Mouse (Mus musculus) layer of hippocampus, adult 11-12 months (tissue): ENCODE measurements around the gene Slc46a1.
A peak's percentile ranks its signal among the peaks of the same experiment; 100 is the strongest.

Experiments
- DNase-seq: peaks from one replicate; pipeline ENCODE4 v3.0.0; 2022; ENCODE audit warnings: low spot score

The Slc46a1 gene

GRCm38 (mm10) chr11:78465568-78466180 lies at the start of gene Slc46a1:
Gene Slc46a1 (plus strand): TSS chr11:78465697.
- peak; percentile 79 for DNase-seq

DNA sequence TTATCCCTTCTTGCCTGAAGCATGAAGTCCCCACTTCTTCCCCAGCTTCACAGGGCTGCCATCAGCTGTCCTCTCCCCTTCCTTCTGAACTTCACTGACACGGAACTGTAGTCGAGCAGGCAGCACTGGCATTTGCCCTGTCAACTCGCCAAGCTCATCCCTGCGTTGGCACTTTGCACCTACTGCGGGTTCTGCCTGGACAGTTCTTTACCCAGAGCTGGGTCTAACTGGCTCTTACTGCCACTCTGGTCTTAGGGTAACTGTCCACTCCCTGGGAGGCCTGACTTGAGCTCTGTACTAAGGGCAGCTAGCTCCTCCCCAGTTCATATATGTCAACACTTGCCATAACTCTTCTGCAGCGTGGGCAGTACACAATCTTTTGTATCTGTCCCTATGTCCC lies 48.6 kb upstream of the Slc46a1 start:
- no peak for DNase-seq

DNA sequence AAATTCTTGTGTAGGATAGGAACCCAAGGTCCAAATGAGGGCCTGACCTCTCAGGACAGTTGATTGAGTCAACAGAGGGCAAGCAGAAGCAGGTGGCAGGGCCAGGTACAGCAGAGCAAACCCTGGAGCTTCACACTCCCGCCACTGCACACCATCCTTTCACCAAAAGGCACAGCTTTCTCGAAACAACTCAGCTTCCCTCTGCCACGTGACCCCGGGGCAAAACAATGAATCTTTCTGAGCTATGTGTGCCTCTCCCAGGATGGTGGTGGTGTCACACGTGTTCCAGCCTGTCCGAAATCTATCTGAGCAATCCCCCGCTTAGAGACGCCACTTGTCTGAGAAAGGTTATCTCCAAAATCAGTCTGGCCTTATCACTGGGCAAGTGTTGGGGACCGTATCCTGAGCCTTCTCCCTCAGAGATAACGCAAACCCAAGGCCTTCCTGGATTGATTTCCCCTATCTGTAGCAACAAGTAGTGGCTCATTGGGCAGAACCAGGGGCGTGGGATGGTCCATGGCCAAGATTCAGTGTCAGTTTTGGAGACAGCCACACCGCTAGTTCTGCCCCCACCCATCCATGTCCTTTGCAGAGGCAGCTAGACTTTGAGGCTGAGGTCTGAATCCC lies 45.1 kb upstream of the Slc46a1 start:
- DNase-seq, result no peak

DNA sequence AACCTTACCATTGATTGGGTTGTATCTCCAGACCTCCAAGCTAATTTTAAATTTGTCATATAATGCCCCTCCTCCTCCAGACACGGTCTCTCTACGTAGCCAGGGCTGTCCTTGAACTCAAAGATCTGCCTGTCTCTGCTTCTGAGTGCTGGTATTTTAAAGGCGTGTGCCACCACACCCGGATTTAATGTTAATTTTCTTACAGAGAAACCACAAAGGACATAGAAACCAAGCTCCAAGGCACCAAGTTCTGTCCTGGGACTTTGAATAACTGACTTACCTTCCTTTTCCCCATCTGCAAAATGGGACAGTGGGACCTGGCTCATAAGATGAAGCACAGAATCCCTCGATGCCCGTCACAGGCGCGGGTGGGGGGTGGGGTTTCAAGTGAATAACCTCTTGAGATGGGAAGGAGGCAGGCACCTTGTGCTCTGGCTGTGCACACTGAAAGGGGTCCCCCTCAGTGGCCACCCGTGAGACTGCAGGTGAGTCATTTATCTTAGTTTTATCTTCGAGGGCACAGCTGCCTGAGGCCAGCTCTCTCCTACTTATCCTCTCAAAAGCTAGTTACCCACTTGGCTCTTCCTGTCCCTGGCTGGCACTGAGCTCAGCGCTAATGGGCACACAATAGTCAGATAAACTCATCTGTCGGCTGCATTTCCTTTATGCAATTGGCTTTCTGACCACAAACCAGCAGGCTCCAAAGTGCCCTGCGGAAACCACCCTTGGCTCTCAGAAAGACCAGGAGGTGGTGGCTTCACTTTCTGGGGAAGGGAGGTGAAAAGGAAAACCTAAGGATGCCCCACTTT lies 44.1 kb upstream of the Slc46a1 start:
- DNase-seq, result no peak

- no peak for DNase-seq
Measured at GRCm38 (mm10) chr11:78422055-78422819, 43.3 kb upstream of the Slc46a1 start, which contains the start of gene Slc13a2. Gene Slc13a2 (minus strand): TSS chr11:78422217.

GRCm38 (mm10) chr11:78424352-78424751 lies 41.1 kb upstream of the Slc46a1 start:
- peak; percentile 28 for DNase-seq

DNA sequence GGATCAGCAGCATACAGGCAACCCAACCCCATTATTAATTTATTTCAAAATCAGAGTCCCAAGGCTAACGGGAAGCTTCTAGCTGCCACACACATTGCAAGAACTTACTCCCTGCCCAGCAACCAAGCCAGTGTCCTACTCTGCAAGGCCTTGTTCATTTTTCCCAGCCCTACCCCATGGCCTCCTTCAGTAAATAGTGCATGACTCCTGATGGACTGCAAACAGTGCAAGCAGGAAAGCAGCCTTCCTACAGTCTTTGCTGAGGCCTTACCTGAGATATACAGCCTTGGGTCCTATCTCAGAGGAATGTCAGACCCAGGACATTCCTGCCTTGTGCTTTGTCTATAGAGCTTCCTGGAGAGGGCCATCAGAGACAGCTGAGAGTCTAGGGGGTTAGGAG lies 39.9 kb upstream of the Slc46a1 start:
- no peak for DNase-seq

- DNase-seq, result no peak
Measured at GRCm38 (mm10) chr11:78427655-78428054, 37.8 kb upstream of the Slc46a1 start.

- no peak for DNase-seq
Measured at GRCm38 (mm10) chr11:78428309-78428708, 37.2 kb upstream of the Slc46a1 start.

- DNase-seq, result no peak
Measured at GRCm38 (mm10) chr11:78430195-78430878, 35.2 kb upstream of the Slc46a1 start.

DNA sequence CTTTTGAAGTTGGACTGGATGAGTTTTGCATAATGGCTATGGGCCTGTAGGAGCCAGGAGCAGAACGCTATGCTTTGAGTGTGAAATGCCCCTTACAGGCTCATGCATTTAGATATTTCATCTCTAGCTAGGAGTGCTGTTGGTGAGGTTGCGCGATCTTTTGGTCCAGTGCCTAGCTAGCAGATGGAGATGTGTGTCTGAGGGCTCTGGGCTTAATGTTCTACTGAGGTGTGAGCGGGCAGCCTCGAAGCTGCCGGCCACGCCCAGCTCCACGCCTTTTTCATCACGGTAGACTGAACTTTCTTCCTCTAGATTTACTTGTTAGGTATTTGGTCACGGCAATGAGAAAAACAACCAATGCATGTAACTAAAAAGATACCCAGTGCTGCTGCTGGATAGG lies 34.3 kb upstream of the Slc46a1 start:
- DNase-seq, result no peak

DNA sequence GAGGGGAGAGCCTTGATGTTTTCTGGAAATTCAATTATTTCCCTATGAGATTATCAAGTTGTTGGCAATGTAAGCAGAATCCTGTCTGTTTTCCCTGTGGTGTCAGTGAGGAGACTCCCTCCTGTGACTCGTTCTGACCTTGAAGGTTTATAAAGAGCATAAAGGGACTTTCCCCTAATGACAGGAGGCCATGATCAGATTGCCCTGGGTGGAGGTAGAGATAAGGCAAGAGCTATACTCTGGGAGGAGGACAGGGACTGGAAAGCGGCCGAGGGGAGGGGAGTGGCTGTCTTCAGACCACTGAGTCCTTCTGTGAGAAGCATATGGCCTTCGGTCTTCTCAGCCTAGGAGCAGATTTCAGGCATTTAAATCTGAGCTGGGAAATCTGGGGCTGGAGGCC lies 31.4 kb upstream of the Slc46a1 start:
- no peak for DNase-seq

- no peak for DNase-seq
Measured at GRCm38 (mm10) chr11:78435776-78436349, 29.6 kb upstream of the Slc46a1 start.

DNA sequence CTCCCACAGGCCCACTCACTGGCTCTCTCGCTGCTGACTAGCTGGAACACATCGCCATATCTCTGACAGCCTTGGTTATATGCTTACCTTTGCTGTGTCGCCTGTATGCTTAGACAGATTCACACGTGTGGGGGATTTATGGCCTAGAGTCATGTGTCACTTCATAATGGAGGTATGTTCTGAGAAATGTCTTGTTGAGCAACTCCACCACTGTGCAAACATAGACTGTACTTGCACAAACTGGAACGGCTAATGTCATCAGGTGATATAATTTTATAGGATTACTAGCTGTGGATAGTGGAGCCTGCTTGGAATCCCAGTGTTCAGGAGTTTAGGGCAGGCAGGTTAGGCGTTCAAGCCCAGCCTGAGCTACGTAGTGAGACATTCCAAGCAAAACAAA lies 28.3 kb upstream of the Slc46a1 start:
- no peak for DNase-seq

GRCm38 (mm10) chr11:78438399-78438930 lies 27.0 kb upstream of the Slc46a1 start:
- DNase-seq, result no peak

DNA sequence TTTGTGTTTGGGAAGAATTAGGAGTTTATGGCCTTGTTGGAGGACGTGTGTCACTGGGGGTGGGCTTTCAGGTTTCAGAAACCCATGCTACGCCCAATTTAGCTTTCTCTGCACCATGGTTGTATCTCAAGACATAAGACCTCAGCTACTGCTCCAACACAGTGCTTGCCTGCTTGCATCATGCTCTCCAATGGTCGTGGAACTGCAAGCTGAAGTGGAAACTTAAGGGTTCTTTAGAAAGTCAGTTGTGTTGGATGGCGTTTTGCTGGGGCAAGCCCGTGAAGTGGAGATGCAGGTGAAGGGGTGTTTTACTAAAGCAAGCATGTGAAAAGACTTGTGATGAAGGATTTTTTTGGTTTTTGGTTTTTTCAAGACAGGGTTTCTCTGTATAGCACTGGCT lies 22.4 kb upstream of the Slc46a1 start:
- no peak for DNase-seq

- no peak for DNase-seq
Measured at GRCm38 (mm10) chr11:78447168-78447567, 18.3 kb upstream of the Slc46a1 start.

DNA sequence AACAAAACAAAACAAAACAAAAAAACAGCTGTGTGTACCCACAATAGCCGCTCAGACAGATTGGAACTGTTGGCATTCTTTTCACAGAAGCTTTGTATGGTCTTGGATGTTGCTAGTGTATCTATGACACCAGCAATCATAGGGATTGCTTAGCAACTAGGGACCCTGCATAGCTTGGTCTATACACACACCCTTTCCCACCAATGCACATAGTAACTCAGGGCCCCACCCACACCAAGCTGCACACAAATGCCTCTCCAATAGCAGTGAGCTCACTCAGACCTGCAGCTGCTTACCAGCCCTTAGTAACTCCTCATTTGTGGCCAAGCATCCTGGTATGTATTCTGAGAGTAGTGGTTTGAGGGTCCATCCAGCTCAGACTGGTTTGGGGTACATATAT lies 17.3 kb upstream of the Slc46a1 start:
- no peak for DNase-seq

DNA sequence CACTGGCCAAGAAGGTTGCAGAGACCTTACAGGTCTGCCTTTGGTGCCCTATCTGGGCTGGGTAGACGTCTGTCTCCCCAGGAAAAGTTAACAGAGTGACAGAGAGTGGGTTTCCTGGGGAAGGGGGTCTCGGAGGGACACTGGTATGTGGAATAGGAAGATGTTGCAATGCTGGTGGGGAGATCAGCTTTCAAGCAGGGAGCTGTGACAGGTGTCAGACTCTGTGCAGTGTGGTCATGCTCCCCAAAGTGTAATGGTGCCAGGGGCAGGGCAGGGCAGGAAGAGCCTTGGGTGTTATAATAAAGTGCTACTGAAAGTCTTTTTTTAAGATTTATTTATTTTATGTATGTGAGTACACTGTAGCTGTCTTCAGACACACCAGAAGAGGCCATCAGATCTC lies 15.2 kb upstream of the Slc46a1 start:
- DNase-seq, result no peak

DNA sequence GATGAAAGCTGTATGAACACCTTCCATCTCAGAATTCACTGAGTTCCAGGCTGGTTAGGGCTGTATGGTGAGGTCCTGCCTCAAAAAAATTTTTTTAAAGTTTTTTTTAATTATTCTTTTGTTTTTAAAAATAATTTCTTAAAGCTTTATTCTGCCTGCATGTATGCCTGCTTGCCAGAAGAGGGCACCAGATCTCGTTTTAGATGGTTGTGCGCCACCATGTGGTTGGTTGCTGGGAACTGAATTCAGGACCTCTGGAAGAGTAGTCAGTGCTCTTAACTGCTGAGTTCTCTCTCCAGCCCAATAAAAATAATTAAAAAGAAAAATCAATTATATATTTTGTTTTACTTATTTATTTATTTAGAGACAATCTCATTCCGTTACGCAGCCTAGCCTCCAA lies 11.8 kb upstream of the Slc46a1 start:
- peak; percentile 64 for DNase-seq

GRCm38 (mm10) chr11:78454276-78454675 lies 11.2 kb upstream of the Slc46a1 start:
- DNase-seq, result no peak
